Mouse (Mus musculus): ENCODE results near the gene Palm3. TPM values are rescaled to one million over a fixed set of nuclear protein-coding genes. Genes with fewer than 3 reads are reported as not detected.

The Palm3 gene
- polyA plus RNA-seq, 1 experiment from 2014 or later = 5.2 TPM

GRCm38 (mm10) chr8:84024171-84024570, 2.9 kb downstream of the Palm3 start:
- H3K27me3 ChIP-seq (ENCODE audit: control insufficient read depth, insufficient read depth, low read length) = peaks cover 3% of the 10 kb centered on the region; the same call in 1 of the 2 replicates
- no peak for ATAC-seq (ENCODE audit: low read depth)
- H3K27ac ChIP-seq (ENCODE audit: low read depth, low read length) = no peak overlapping the region
- H3K4me3 ChIP-seq (ENCODE audit: low read depth, low read length) = no peak overlapping the region
- 12% methylated on average over 10 of the region's 10 CpGs for WGBS
- H3K9ac ChIP-seq (replicated peaks; ENCODE audit: low read depth, low read length) = no peak overlapping the region
- no peaks in the 10 kb centered on the region for H3K9me3 ChIP-seq (ENCODE audit: control insufficient read depth, low read length)
- H3K4me1 ChIP-seq (ENCODE audit: control insufficient read depth, insufficient read depth, low read length) = peaks cover 7% of the 10 kb centered on the region; the same call in 1 of the 2 replicates
- no peaks in the 10 kb centered on the region for H3K36me3 ChIP-seq (ENCODE audit: control insufficient read depth, insufficient read depth, low read length)
- no peak overlapping the region for H3K4me2 ChIP-seq (ENCODE audit: low read depth, low read length)

- H3K4me1 ChIP-seq (ENCODE audit: control insufficient read depth, insufficient read depth, low read length) = peaks cover 7% of the 10 kb centered on the region; the same call in 1 of the 2 replicates
- no peaks in the 10 kb centered on the region for H3K36me3 ChIP-seq (ENCODE audit: control insufficient read depth, insufficient read depth, low read length)
- no peak overlapping the region for H3K27ac ChIP-seq (ENCODE audit: low read depth, low read length)
- H3K9me3 ChIP-seq (ENCODE audit: control insufficient read depth, low read length) = no peaks in the 10 kb centered on the region
- peak overlapping the region; percentile 41 for H3K4me3 ChIP-seq (ENCODE audit: low read depth, low read length)
- H3K4me2 ChIP-seq (ENCODE audit: low read depth, low read length) = peak overlapping the region; percentile 86
- under 1% methylated on average over 40 of the region's 41 CpGs for WGBS
- peaks cover 3% of the 10 kb centered on the region; the same call in 1 of the 2 replicates for H3K27me3 ChIP-seq (ENCODE audit: control insufficient read depth, insufficient read depth, low read length)
- peak overlapping the region; percentile 53 for H3K9ac ChIP-seq (replicated peaks; ENCODE audit: low read depth, low read length)
- peak; percentile 78 for ATAC-seq (ENCODE audit: low read depth)
Measured at GRCm38 (mm10) chr8:84025863-84026262, 4.6 kb downstream of the Palm3 start.

GRCm38 (mm10) chr8:84027449-84027848, 6.2 kb downstream of the Palm3 start:
- no peak for ATAC-seq (ENCODE audit: low read depth)
- Histone ChIP-seq H3K9me3 (ENCODE audit: control insufficient read depth, low read length) (no peaks in the 10 kb centered on the region), H3K36me3 (ENCODE audit: control insufficient read depth, insufficient read depth, low read length) (no peaks in the 10 kb centered on the region), H3K4me2 (ENCODE audit: low read depth, low read length) (no peak overlapping the region), H3K27ac (ENCODE audit: low read depth, low read length) (no peak overlapping the region), H3K9ac (replicated peaks; ENCODE audit: low read depth, low read length) (no peak overlapping the region), H3K4me3 (ENCODE audit: low read depth, low read length) (no peak overlapping the region), H3K27me3 (ENCODE audit: control insufficient read depth, insufficient read depth, low read length) (peaks cover 3% of the 10 kb centered on the region; the same call in 1 of the 2 replicates), H3K4me1 (ENCODE audit: control insufficient read depth, insufficient read depth, low read length) (peaks cover 7% of the 10 kb centered on the region; the same call in 1 of the 2 replicates)
- 14% methylated on average over 10 of the region's 10 CpGs for WGBS

GRCm38 (mm10) chr8:84029272-84029671, 8.0 kb downstream of the Palm3 start:
- Histone ChIP-seq H3K4me2 (ENCODE audit: low read depth, low read length) (no peak overlapping the region), H3K27ac (ENCODE audit: low read depth, low read length) (no peak overlapping the region), H3K4me1 (ENCODE audit: control insufficient read depth, insufficient read depth, low read length) (peaks cover 7% of the 10 kb centered on the region; the same call in 1 of the 2 replicates), H3K4me3 (ENCODE audit: low read depth, low read length) (no peak overlapping the region), H3K36me3 (ENCODE audit: control insufficient read depth, insufficient read depth, low read length) (no peaks in the 10 kb centered on the region), H3K9me3 (ENCODE audit: control insufficient read depth, low read length) (no peaks in the 10 kb centered on the region), H3K27me3 (ENCODE audit: control insufficient read depth, insufficient read depth, low read length) (peaks cover 3% of the 10 kb centered on the region; the same call in 1 of the 2 replicates), H3K9ac (replicated peaks; ENCODE audit: low read depth, low read length) (no peak overlapping the region)
- 95% methylated on average over 5 of the region's 5 CpGs for WGBS
- ATAC-seq (ENCODE audit: low read depth) = no peak

- Histone ChIP-seq H3K9ac (replicated peaks; ENCODE audit: low read depth, low read length) (no peak overlapping the region), H3K36me3 (ENCODE audit: control insufficient read depth, insufficient read depth, low read length) (no peaks in the 10 kb centered on the region), H3K27me3 (ENCODE audit: control insufficient read depth, insufficient read depth, low read length) (no peaks in the 10 kb centered on the region), H3K4me2 (ENCODE audit: low read depth, low read length) (no peak overlapping the region), H3K9me3 (ENCODE audit: control insufficient read depth, low read length) (no peaks in the 10 kb centered on the region), H3K4me1 (ENCODE audit: control insufficient read depth, insufficient read depth, low read length) (no peaks in the 10 kb centered on the region), H3K4me3 (ENCODE audit: low read depth, low read length) (no peak overlapping the region), H3K27ac (ENCODE audit: low read depth, low read length) (no peak overlapping the region)
- ATAC-seq (ENCODE audit: low read depth) = no peak
- 76% methylated on average over 4 of the region's 4 CpGs for WGBS
Measured at GRCm38 (mm10) chr8:84032777-84033176, 11.5 kb downstream of the Palm3 start.

- no peaks in the 10 kb centered on the region for H3K36me3 ChIP-seq (ENCODE audit: control insufficient read depth, insufficient read depth, low read length)
- H3K27ac ChIP-seq (ENCODE audit: low read depth, low read length) = no peak overlapping the region
- WGBS = 78% methylated on average over 5 of the region's 5 CpGs
- no peaks in the 10 kb centered on the region for H3K4me1 ChIP-seq (ENCODE audit: control insufficient read depth, insufficient read depth, low read length)
- no peak for ATAC-seq (ENCODE audit: low read depth)
- peaks cover 11% of the 10 kb centered on the region for H3K27me3 ChIP-seq (ENCODE audit: control insufficient read depth, insufficient read depth, low read length)
- H3K9ac ChIP-seq (replicated peaks; ENCODE audit: low read depth, low read length) = no peak overlapping the region
- H3K9me3 ChIP-seq (ENCODE audit: control insufficient read depth, low read length) = no peaks in the 10 kb centered on the region
- H3K4me3 ChIP-seq (ENCODE audit: low read depth, low read length) = no peak overlapping the region
- H3K4me2 ChIP-seq (ENCODE audit: low read depth, low read length) = no peak overlapping the region
Measured at GRCm38 (mm10) chr8:84038015-84038414, 16.7 kb downstream of the Palm3 start.

- peak; percentile 33; the same call in 1 of the 2 replicates for ATAC-seq (ENCODE audit: low read depth)
- Histone ChIP-seq H3K9ac (replicated peaks; ENCODE audit: low read depth, low read length) (no peak overlapping the region), H3K4me2 (ENCODE audit: low read depth, low read length) (no peak overlapping the region), H3K4me3 (ENCODE audit: low read depth, low read length) (no peak overlapping the region), H3K36me3 (ENCODE audit: control insufficient read depth, insufficient read depth, low read length) (no peaks in the 10 kb centered on the region), H3K9me3 (ENCODE audit: control insufficient read depth, low read length) (no peaks in the 10 kb centered on the region), H3K27ac (ENCODE audit: low read depth, low read length) (no peak overlapping the region), H3K27me3 (ENCODE audit: control insufficient read depth, insufficient read depth, low read length) (peaks cover 16% of the 10 kb centered on the region), H3K4me1 (ENCODE audit: control insufficient read depth, insufficient read depth, low read length) (no peaks in the 10 kb centered on the region)
- WGBS = 11% methylated on average over 5 of the region's 5 CpGs
Measured at GRCm38 (mm10) chr8:84039050-84039449, 17.8 kb downstream of the Palm3 start.

- Histone ChIP-seq H3K27ac (ENCODE audit: low read depth, low read length) (no peak within 1 kb of the TSS), H3K36me3 (ENCODE audit: control insufficient read depth, insufficient read depth, low read length) (no peaks in the 10 kb centered on the region), H3K4me2 (ENCODE audit: low read depth, low read length) (peak within 1 kb of the TSS; percentile 47), H3K27me3 (ENCODE audit: control insufficient read depth, insufficient read depth, low read length) (peaks cover 28% of the 10 kb centered on the region), H3K9ac (replicated peaks; ENCODE audit: low read depth, low read length) (no peak within 1 kb of the TSS; the same call in 1 of the 2 replicates), H3K4me1 (ENCODE audit: control insufficient read depth, insufficient read depth, low read length) (no peaks in the 10 kb centered on the region), H3K9me3 (ENCODE audit: control insufficient read depth, low read length) (no peaks in the 10 kb centered on the region), H3K4me3 (ENCODE audit: low read depth, low read length) (peak within 1 kb of the TSS; percentile 16; the same call in 1 of the 2 replicates)
- peak; percentile 68 for ATAC-seq (ENCODE audit: low read depth)
- 5% methylated on average over 40 of the region's 40 CpGs for WGBS
Measured at GRCm38 (mm10) chr8:84042066-84042947, 21.0 kb downstream of the Palm3 start, which contains the start of gene Il27ra. TSS of gene Il27ra (minus strand) at chr8:84042589.

GRCm38 (mm10) chr8:84042948-84043342, 21.7 kb downstream of the Palm3 start:
- Histone ChIP-seq H3K4me2 (ENCODE audit: low read depth, low read length) (no peak overlapping the region), H3K27me3 (ENCODE audit: control insufficient read depth, insufficient read depth, low read length) (peaks cover 28% of the 10 kb centered on the region), H3K9me3 (ENCODE audit: control insufficient read depth, low read length) (no peaks in the 10 kb centered on the region), H3K27ac (ENCODE audit: low read depth, low read length) (no peak overlapping the region), H3K4me1 (ENCODE audit: control insufficient read depth, insufficient read depth, low read length) (no peaks in the 10 kb centered on the region), H3K36me3 (ENCODE audit: control insufficient read depth, insufficient read depth, low read length) (no peaks in the 10 kb centered on the region), H3K9ac (replicated peaks; ENCODE audit: low read depth, low read length) (no peak overlapping the region), H3K4me3 (ENCODE audit: low read depth, low read length) (no peak overlapping the region)
- ATAC-seq (ENCODE audit: low read depth) = no peak
- 43% methylated on average over 12 of the region's 12 CpGs for WGBS

Measured in neural tube, embryonic 14.5 days (tissue).